Mouse (Mus musculus) lung, postnatal 14 days (tissue): ENCODE results near the gene Zbtb40.
A peak's percentile ranks its signal among the peaks of the same experiment; 100 is the strongest.

Experiments
- DNase-seq: peaks from one replicate; pipeline ENCODE4 v3.0.0; 2021

Zbtb40 gene

GRCm38 (mm10) chr4:136969503-136970276 lies 78.9 kb downstream of the Zbtb40 start:
- DNase-seq, result no peak

GRCm38 (mm10) chr4:136969096-136969495 lies 79.5 kb downstream of the Zbtb40 start:
- no peak for DNase-seq

- DNase-seq, result no peak
Measured at GRCm38 (mm10) chr4:136967511-136967910, 81.1 kb downstream of the Zbtb40 start.

GRCm38 (mm10) chr4:136966493-136967390 lies 81.9 kb downstream of the Zbtb40 start:
- DNase-seq, result no peak

GRCm38 (mm10) chr4:136964990-136965421 lies 83.6 kb downstream of the Zbtb40 start:
- DNase-seq, result peak; percentile 28

- no peak for DNase-seq
Measured at GRCm38 (mm10) chr4:136962447-136962846, 86.2 kb downstream of the Zbtb40 start.

GRCm38 (mm10) chr4:136961642-136962285 lies 86.8 kb downstream of the Zbtb40 start:
- no peak for DNase-seq

- no peak for DNase-seq
Measured at GRCm38 (mm10) chr4:136960581-136960980, 88.0 kb downstream of the Zbtb40 start.

GRCm38 (mm10) chr4:136960068-136960467 lies 88.5 kb downstream of the Zbtb40 start:
- DNase-seq, result no peak

- DNase-seq, result no peak
Measured at GRCm38 (mm10) chr4:136956751-136957446, 91.7 kb downstream of the Zbtb40 start, which contains the start of gene Epha8. TSS of gene Epha8 (minus strand) at chr4:136956816.

- DNase-seq, result no peak
Measured at GRCm38 (mm10) chr4:136954562-136954961, 94.0 kb downstream of the Zbtb40 start.

GRCm38 (mm10) chr4:136949266-136949989 lies 99.2 kb downstream of the Zbtb40 start:
- no peak for DNase-seq

- DNase-seq, result no peak
Measured at GRCm38 (mm10) chr4:136945397-136945796, 103.2 kb downstream of the Zbtb40 start.

GRCm38 (mm10) chr4:136944558-136945350 lies 103.8 kb downstream of the Zbtb40 start:
- no peak for DNase-seq

- no peak for DNase-seq
Measured at GRCm38 (mm10) chr4:136943175-136943574, 105.4 kb downstream of the Zbtb40 start.

- peak; percentile 37 for DNase-seq
Measured at GRCm38 (mm10) chr4:136942761-136943160, 105.8 kb downstream of the Zbtb40 start.

GRCm38 (mm10) chr4:136937935-136938334 lies 110.7 kb downstream of the Zbtb40 start:
- DNase-seq, result no peak

GRCm38 (mm10) chr4:136937344-136937743 lies 111.3 kb downstream of the Zbtb40 start:
- DNase-seq, result no peak

GRCm38 (mm10) chr4:136934746-136935613 lies 113.6 kb downstream of the Zbtb40 start:
- DNase-seq, result peak; percentile 13

- DNase-seq, result no peak
Measured at GRCm38 (mm10) chr4:136930474-136930873, 118.1 kb downstream of the Zbtb40 start.
